In genomic region chr4:151194715-151195097, GRCm38 (mm10) we compare ENCODE assay signal across 11 mouse cellular contexts.
DNase-seq lines count a peak whose midpoint lies in the region; ATAC-seq and TF ChIP-seq lines count a peak whose summit lies in the region.
"Had no signal": no experiment of that assay in that cellular context is flagged by ENCODE, and none has a peak within 500 bp of the region (broad histone marks: within the 10 kb centered on the region; RNA-seq: fewer than 3 reads in every experiment).

No protein-coding gene starts in this region.

- peaks cover 22% of the 10 kb centered on the region for H3K4me1 ChIP-seq in E14TG2a.4 (replicated peaks; ENCODE audit: low read depth, low read length)
- H3K4me1 ChIP-seq in heart, embryonic 14.5 days (ENCODE audit: control insufficient read depth in 2 of 2, insufficient read depth in 2 of 2, low read length in 2 of 2) = peaks cover 19 to 21% of the 10 kb centered on the region in 2 experiments
- peaks cover 22% of the 10 kb centered on the region for H3K4me1 ChIP-seq in midbrain, embryonic 12.5 days
- H3K4me1 ChIP-seq in liver, embryonic 12.5 days = no peaks in the 10 kb centered on the region
- H3K4me1 ChIP-seq in kidney, embryonic 16.5 days (ENCODE audit: insufficient read depth, low read length) = 0 out of 2 replicates have a peak, but pooled peaks cover 5% of the 10 kb centered on the region
- H3K4me1 ChIP-seq: limb, embryonic 13.5 days; lung, embryonic 15.5 days had no signal

- H3K9me3 ChIP-seq in E14TG2a.4 (ENCODE audit: low read length) = no peaks in the 10 kb centered on the region
- H3K9me3 ChIP-seq in heart, embryonic 14.5 days (ENCODE audit: control insufficient read depth, low read length) = no peaks in the 10 kb centered on the region
- H3K9me3 ChIP-seq in midbrain, embryonic 12.5 days = no peaks in the 10 kb centered on the region
- no peaks in the 10 kb centered on the region for H3K9me3 ChIP-seq in liver, embryonic 12.5 days (replicated peaks)
- H3K9me3 ChIP-seq in kidney, embryonic 16.5 days (ENCODE audit: low read length) = no peaks in the 10 kb centered on the region
- H3K9me3 ChIP-seq: lung, embryonic 15.5 days had no signal

- H3K4me2 ChIP-seq in heart, embryonic 14.5 days (ENCODE audit: low read length) = peak overlapping the region; percentile 21
- H3K4me2 ChIP-seq in midbrain, embryonic 12.5 days (replicated peaks) = peak overlapping the region; percentile 23
- no peak overlapping the region for H3K4me2 ChIP-seq in liver, embryonic 12.5 days
- H3K4me2 ChIP-seq in kidney, embryonic 16.5 days (replicated peaks; ENCODE audit: low read depth, low read length) = no peak overlapping the region
- H3K4me2 ChIP-seq: limb, embryonic 13.5 days; lung, embryonic 15.5 days had no signal

- peak overlapping the region; percentile 45; the same call in 1 of the 2 replicates for H3K9ac ChIP-seq in heart, embryonic 14.5 days (ENCODE audit: low read length)
- no peak overlapping the region for H3K9ac ChIP-seq in midbrain, embryonic 12.5 days (replicated peaks)
- no peak overlapping the region for H3K9ac ChIP-seq in liver, embryonic 12.5 days
- no peak overlapping the region for H3K9ac ChIP-seq in kidney, embryonic 16.5 days (replicated peaks; ENCODE audit: low read length)
- H3K9ac ChIP-seq: limb, embryonic 13.5 days; lung, embryonic 15.5 days had no signal

- TF ChIP-seq CTCF in E14TG2a.4 (conservative IDR thresholded peaks at IDR 0.05; ENCODE audit: low read length) = no peak

- no peaks in the 10 kb centered on the region for H3K36me3 ChIP-seq in E14TG2a.4 (ENCODE audit: insufficient read depth, low read length)
- H3K36me3 ChIP-seq in heart, embryonic 14.5 days (ENCODE audit: control insufficient read depth, insufficient read depth, low read length) = no peaks in the 10 kb centered on the region
- no peaks in the 10 kb centered on the region for H3K36me3 ChIP-seq in midbrain, embryonic 12.5 days
- H3K36me3 ChIP-seq in liver, embryonic 12.5 days = no peaks in the 10 kb centered on the region
- no peaks in the 10 kb centered on the region for H3K36me3 ChIP-seq in kidney, embryonic 16.5 days (ENCODE audit: insufficient read depth, low read length)
- H3K36me3 ChIP-seq: limb, embryonic 13.5 days; lung, embryonic 15.5 days had no signal

- WGBS in heart, embryonic 14.5 days = 23% methylated on average over 4 of the region's 4 CpGs
- WGBS in midbrain, embryonic 12.5 days = 36% methylated on average over 4 of the region's 4 CpGs
- WGBS in liver, embryonic 12.5 days (ENCODE audit: insufficient replicate concordance) = 46% methylated on average over 4 of the region's 4 CpGs
- 30% methylated on average over 4 of the region's 4 CpGs for WGBS in kidney, embryonic 16.5 days

- peak; percentile 41 to 59 for DNase-seq in cerebellum, postnatal 25 days
- no peak for DNase-seq in cerebellum, adult 8-10 months
- DNase-seq in embryo, embryonic 9.5 days (ENCODE audit: extremely low spot score) = no peak
- DNase-seq: kidney, postnatal 25 days had no signal

- 0 out of 2 replicates have a peak overlapping the region, but pooled peaks have one; percentile 10 for H3K4me3 ChIP-seq in E14TG2a.4 (replicated peaks; ENCODE audit: low read length)
- H3K4me3 ChIP-seq in heart, embryonic 14.5 days (ENCODE audit: control insufficient read depth in 1 of 2, insufficient read depth in 1 of 2, low read depth in 1 of 2, low read length in 2 of 2) = no peak overlapping the region
- no peak overlapping the region for H3K4me3 ChIP-seq in midbrain, embryonic 12.5 days
- no peak overlapping the region for H3K4me3 ChIP-seq in liver, embryonic 12.5 days
- H3K4me3 ChIP-seq in kidney, embryonic 16.5 days (ENCODE audit: low read length) = no peak overlapping the region
- H3K4me3 ChIP-seq: limb, embryonic 13.5 days; lung, embryonic 15.5 days had no signal

- peak; percentile 57 for ATAC-seq in heart, embryonic 14.5 days (ENCODE audit: insufficient number of reproducible peaks, insufficient read depth, low FRiP score, low read depth)
- ATAC-seq in midbrain, embryonic 12.5 days (ENCODE audit: low FRiP score, low read depth) = peak; percentile 49; the same call in 1 of the 2 replicates
- no peak for ATAC-seq in liver, embryonic 12.5 days
- no peak for ATAC-seq in kidney, embryonic 16.5 days (ENCODE audit: low FRiP score, low TSS enrichment)

- no peaks in the 10 kb centered on the region for H3K27me3 ChIP-seq in E14TG2a.4 (ENCODE audit: insufficient read depth, low read length)
- H3K27me3 ChIP-seq in heart, embryonic 14.5 days (ENCODE audit: control insufficient read depth, insufficient read depth, low read length) = no peaks in the 10 kb centered on the region
- H3K27me3 ChIP-seq in midbrain, embryonic 12.5 days = peaks cover 3% of the 10 kb centered on the region; the same call in 1 of the 2 replicates
- H3K27me3 ChIP-seq in liver, embryonic 12.5 days (replicated peaks) = no peaks in the 10 kb centered on the region
- H3K27me3 ChIP-seq in kidney, embryonic 16.5 days (ENCODE audit: insufficient read depth, low read length) = no peaks in the 10 kb centered on the region
- H3K27me3 ChIP-seq: lung, embryonic 15.5 days had no signal

- H3K27ac ChIP-seq in heart, embryonic 14.5 days (replicated peaks in 1 of 2; ENCODE audit: control insufficient read depth in 1 of 2, insufficient read depth in 1 of 2, low read depth in 2 of 2, low read length in 2 of 2) = peak overlapping the region; percentile 81
- H3K27ac ChIP-seq in midbrain, embryonic 12.5 days (replicated peaks) = peak overlapping the region; percentile 61
- H3K27ac ChIP-seq in liver, embryonic 12.5 days = no peak overlapping the region
- H3K27ac ChIP-seq in kidney, embryonic 16.5 days (ENCODE audit: low read length) = no peak overlapping the region
- H3K27ac ChIP-seq: limb, embryonic 13.5 days; lung, embryonic 15.5 days had no signal

Comparison
In these comparisons a context has a peak if more than half of its experiments do, and no peak if none do; other contexts are left out.
1. DNase-seq: peak in cerebellum, postnatal 25 days (2 of 2); none in cerebellum, adult 8-10 months (single experiment) and embryo, embryonic 9.5 days (single experiment).
2. ATAC-seq: peak in heart, embryonic 14.5 days (single experiment) and midbrain, embryonic 12.5 days (single experiment); none in liver, embryonic 12.5 days (single experiment) and kidney, embryonic 16.5 days (single experiment).
3. H3K27ac ChIP-seq: peak in heart, embryonic 14.5 days (2 of 2) and midbrain, embryonic 12.5 days (single experiment); none in liver, embryonic 12.5 days (single experiment) and kidney, embryonic 16.5 days (single experiment).
4. H3K4me2 ChIP-seq: peak in heart, embryonic 14.5 days (single experiment) and midbrain, embryonic 12.5 days (single experiment); none in liver, embryonic 12.5 days (single experiment) and kidney, embryonic 16.5 days (single experiment).